Mouse (Mus musculus) CD4-positive helper T cell, adult 2 months (primary cell): Measurements from ENCODE around the gene Fhit.

Source experiments
- DNase-seq: peaks from one replicate; pipeline ENCODE4 v3.0.0-alpha.2; 2012; ENCODE audit warnings: low read depth, missing footprints, low spot score

Fhit gene

DNA sequence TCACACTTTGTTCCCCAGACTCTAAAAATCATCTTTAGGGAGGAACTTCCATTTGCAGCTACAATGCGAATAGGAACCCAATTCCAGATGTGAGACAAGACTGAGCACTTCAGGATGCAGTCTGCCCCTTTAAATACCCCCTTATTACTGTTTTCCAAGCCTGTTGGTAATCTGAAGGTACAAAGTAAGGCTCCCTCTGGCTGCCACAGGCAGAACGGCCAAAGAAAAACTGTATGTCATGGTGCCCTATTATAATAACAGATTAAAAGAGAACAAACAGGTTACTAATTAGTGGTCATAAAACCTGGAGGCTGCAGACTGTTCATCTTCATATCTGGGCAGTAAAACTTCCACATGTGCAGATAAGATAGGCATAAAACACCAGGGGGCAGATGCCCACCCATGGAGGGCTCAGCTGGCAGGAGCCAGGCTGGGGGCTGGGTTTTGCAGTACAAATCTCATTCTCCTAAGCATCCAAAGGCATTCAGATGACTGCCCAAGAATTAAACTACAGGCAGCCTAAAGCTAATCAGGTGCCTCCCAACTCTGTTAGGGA is 1439.8 kb downstream of the Fhit start:
- DNase-seq, result no peak

DNA sequence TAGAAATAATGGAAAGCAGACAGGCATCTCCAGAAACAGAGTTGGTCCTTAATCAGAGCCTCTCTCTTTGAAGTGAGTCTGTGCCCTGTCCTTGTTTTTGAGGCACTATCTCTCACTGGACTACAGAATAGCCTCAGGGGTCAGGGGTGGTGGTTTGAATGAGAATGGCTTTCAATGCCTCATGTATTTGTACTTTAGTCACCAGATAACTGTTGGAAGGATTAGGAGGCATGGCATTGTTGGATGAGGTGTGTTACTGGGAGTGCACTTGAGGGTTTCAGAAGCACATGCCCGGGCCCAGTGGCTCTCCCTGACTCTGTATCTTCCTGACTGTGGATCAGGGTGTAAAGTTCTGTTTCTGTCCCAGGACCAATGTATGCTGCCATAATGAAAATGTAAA is 1463.2 kb downstream of the Fhit start:
- no peak for DNase-seq

GRCm38 (mm10) chr14:9697101-9697500 is 1464.7 kb downstream of the Fhit start:
- DNase-seq, result no peak

- DNase-seq, result no peak
Measured at GRCm38 (mm10) chr14:9696004-9696403, 1465.8 kb downstream of the Fhit start.

- no peak for DNase-seq
Measured at GRCm38 (mm10) chr14:9695217-9695690, 1466.6 kb downstream of the Fhit start.

DNA sequence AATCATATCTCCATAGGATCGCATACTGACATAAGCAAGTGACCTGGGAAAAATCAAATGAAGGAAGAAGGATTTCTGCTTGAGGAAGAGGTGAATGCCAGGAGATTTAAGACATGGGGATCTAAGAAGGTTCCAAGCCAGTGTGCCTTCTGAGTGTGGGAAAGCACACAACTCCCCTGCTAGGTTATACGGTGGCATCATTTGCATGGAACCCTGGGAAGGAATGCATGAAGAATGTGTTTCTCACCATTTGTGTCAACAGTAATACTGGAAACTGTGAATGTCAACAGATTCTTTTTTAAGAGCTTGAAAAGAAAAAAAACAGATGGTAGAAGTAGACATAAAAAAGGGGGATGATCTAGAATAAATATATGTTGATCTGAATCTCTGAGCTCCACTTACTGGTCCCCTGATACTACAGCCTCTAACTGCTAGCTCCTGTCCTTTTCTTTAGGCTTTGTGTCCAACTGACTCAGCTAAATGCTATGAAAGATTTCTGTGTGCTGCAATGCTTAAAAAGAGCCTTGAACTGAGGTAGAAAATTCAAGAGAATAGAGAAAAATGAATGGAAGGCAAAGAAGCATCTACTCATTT is 1473.1 kb downstream of the Fhit start:
- DNase-seq, result no peak

DNA sequence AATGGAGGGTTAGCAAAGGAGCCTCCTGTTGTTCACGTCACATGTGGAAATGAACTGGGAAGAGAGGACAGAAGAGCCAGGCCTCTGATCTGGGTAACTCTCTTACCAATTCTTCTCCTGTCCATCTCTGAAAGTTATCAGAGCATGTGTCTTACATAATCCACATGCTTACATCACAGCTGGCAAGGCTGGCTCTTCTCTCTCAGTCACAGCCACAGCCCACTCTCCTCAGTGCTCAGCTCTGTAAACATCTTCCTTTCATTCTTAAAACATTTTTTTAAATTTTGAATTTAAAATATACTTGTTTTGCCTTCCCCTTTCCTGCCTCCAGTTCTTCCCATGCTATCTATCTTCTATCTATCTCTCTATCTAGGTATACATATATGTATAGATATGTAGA is 1477.5 kb downstream of the Fhit start:
- DNase-seq, result no peak

- DNase-seq, result no peak
Measured at GRCm38 (mm10) chr14:9672728-9673127, 1489.1 kb downstream of the Fhit start.

DNA sequence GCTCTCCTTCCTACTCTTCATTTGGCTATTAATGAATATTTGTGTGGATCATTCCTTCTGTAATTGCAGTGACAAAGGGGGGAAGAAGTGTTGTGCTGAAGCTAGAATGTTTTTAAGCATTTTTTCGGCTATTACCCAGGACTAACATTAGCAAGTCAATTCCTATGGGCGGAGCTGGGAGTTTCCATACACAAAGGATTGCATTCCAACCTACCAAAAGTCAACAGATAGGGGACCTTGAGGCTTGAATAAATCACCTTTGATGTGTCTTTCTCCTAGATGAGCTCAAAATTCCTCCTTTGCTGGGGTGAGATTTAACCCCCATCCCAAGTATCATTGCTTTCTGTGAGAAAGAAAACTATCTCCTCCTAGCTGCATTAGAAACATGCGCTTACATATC is 1490.1 kb downstream of the Fhit start:
- DNase-seq, result no peak

DNA sequence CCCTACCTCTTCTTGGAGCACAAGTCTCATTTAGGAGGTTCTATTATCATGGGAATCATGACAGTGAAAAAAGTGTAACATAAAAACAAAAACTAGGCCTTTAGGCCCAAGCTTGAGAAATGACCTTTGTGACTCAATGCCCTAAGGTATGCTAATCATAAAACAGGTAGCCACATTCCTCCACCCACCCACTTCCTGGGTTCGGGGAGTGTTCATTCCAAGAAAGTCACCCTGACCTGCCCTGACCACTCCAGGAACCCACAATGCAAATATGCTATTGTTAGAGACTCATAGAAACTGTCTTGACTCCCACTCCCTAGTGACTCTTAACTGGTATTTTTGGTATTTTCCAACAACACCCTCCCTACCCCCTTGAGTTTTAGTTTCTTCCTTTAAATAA is 1492.1 kb downstream of the Fhit start:
- DNase-seq, result no peak

- no peak for DNase-seq
Measured at GRCm38 (mm10) chr14:9658445-9658844, 1503.4 kb downstream of the Fhit start.

DNA sequence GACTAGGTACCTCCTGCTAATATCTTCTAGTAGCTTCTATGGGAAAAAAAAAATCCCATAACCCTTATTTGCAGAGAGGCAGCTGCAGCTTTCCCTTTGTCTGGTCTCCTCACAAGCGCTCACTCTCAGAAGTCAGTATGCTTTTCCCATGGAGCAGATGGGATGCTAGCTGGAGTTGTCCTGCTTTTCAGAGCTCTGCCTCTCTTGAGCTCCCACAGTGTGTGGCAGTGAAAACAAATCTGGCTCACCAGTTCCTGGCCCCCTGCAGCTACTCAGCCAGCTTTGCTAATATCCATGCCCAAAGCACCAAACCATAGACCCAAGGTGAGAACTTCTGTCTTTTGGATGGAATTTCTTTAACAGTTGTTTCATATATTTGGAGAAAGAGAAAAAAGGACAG is 1510.4 kb downstream of the Fhit start:
- DNase-seq, result no peak

- DNase-seq, result no peak
Measured at GRCm38 (mm10) chr14:9648416-9648815, 1513.4 kb downstream of the Fhit start.

DNA sequence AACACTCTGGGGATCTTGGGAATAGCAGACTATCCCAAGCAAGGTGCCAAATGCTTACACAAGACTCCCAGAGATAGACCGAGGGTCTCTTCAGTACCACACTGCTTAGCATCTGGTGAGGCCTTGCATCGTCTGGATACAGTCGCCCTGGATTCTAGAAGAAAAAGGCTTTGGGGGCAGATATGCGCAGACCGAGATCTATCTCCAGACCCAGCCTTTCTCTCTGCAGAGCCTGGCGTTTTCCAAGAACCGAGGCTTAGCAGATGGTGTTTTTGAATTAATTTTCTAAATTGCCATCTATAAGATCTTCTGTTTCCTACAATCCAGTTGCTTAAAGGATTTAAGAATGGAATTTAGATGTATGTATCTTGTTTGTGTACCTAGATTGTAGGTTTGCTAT is 1515.6 kb downstream of the Fhit start:
- DNase-seq, result no peak

DNA sequence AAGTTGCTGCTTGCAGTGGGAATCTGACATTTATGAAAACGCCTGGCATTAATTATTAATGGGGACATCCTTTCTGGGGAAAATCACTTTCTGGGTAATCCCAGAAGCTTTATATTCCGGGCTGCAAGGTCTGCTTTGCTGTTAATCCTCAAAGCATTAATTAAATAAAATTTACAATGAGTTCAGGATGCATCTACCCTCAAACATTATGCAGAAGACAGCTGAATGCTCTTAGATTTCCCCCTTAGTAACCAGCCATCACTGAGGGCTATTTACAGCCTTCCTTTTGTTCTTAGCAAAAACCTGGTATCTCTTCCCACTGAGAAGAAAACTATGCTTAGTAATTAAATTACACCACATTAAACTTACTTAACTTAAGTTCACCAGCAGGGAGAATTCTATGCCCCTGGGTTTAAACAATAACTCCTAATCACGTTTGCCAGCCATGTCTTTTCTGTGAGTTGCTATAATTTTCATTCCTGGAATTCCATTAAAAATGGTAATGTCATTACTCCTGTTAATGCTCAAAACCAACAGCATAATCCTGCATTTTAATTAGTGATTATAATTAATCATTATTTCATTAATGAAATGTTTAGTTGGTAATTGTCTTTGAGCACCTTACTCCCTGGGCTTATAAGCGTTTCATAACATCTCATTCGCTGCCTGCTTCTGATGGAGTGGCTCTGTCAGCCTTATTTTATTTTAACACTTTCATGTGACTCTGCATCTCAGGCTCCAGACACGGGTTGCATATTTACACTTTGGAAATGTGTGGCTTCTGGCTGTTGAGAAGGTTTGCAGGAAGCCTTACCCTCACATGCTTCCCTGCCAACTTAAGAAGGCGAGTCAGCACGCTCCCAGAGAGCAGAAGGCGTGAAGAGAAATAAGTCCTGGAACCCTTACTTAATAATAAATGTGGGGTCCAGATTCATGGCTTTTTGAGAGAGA is 1517.3 kb downstream of the Fhit start:
- no peak for DNase-seq

GRCm38 (mm10) chr14:9643700-9644099 is 1518.1 kb downstream of the Fhit start:
- DNase-seq, result no peak

DNA sequence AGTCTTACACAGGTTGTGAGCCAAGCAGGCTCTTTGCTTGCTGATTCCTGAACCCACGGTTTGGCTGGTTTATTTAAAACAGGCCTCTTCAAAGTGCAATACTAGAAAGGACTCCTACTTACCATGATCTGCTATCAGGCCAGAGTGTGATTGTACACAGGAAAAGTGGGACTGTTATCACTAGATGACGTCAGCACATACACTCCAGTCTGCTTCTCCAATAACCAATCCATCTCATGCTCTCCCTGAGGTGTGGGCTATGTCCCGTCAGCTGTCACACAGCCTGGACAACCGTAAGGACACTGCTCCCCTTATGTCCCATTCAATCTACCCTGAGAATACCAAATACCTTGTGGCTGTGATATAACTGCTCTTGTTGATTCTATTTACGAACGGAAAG is 1519.2 kb downstream of the Fhit start:
- DNase-seq, result no peak

GRCm38 (mm10) chr14:9642068-9642467 is 1519.8 kb downstream of the Fhit start:
- DNase-seq, result no peak

GRCm38 (mm10) chr14:9634247-9634991 is 1527.4 kb downstream of the Fhit start:
- no peak for DNase-seq

DNA sequence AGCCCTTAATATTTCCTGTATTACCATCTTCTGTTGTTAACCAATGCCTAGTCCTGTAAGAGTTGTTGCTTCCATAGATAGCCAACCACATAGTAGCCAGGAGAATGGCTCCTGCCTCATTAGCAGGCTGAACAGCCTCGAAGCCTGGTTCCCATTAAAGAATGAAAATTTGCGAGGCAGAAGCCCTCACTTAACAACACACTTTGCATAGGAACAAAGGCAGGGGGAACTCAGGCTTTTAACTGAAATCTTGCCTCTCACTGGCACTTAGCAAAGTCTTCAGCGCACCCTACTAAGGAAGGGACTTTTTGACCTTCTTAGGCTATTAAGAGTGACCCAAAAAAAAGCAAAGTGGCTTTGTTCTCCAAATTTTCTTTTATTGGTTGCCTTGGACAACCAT is 1529.3 kb downstream of the Fhit start:
- DNase-seq, result no peak

DNA sequence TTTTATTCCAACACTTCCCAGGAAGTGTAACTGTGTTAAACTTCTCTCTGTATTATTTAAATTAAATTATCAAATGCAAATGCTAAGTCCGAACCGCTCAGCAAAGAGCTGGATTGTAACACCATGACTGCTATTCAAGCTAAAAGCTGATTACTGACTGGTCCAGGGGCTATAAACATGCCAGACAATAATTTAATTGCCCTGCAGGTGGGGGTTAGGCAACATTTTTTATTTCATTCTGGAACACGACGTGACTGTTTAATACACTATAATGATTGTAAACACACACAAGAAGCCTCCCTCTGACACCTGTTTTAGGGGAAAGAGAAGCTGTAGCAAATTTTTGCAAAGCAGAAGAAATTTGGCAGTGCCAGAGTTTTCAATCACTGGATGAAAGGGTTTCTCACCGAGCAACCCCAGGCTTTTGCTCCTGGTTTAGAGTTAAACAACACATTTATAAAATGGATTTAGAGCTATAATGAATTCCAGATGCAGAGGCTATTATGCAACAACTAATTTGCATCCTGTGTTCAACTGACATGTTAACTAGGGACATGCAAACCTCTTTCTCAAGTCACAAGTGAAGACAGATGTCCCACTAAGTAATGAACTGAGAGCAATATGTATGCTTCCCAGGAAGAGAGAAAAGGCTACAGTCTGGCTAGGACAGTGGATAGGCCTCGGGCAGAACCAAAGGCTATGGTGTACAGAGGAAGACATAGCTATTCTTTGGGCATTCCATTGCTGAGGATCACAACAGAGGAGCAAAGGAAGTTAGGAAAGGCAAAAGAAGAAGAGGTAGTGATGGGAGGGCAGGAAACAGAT is 1538.4 kb downstream of the Fhit start:
- no peak for DNase-seq
